Mouse (Mus musculus): ENCODE results near the gene Lypd3.
A peak's percentile ranks its signal among the peaks of the same experiment; 100 is the strongest.

The Lypd3 gene

DNA sequence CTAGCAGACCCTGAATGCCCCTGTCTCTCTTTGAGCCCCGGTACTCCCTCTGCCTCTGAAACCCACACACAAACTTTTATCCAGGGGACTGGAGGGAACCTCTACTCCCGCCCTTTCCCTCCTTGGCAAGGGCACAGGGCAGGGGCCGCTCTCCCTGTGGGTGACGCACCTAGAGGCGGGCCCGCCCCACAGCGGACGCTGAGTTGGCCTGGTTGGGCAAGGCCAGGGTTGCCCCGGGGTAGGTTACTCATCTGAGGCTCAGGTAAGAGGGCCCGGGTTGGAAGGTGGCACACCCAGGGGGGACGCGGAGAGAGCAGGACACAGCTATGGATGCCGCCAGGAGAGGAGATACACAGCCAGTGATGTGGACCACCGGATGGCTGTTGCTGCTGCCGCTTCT, at the start of gene Lypd3:
Gene Lypd3 (plus strand): TSS at position 287 of the 400 bp plus-strand sequence.
- no peak for DNase-seq (ENCODE audit: extremely low spot score, low read depth, low spot score)

DNA sequence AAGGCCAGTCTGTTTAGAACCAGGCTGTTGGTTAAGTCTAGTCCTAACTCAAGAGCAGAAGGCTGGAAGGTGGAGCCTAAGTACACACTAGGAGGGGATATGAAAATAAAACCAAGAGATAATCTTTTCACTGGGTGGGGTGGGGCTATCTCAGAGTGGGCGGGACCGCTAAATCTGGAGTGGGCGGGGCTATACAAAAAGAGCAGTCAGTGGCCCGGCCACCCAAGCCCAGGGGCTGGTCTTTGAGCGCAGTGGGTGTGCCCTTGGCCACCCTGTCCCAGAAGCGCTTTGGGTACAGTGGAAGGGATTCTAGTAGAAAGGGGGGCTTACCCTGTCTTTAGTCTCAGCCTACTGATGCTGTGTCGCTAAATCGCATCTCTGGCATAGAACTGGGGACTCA, 49.5 kb upstream of the Lypd3 start:
- DNase-seq (ENCODE audit: extremely low spot score, low read depth, low spot score) = no peak

DNA sequence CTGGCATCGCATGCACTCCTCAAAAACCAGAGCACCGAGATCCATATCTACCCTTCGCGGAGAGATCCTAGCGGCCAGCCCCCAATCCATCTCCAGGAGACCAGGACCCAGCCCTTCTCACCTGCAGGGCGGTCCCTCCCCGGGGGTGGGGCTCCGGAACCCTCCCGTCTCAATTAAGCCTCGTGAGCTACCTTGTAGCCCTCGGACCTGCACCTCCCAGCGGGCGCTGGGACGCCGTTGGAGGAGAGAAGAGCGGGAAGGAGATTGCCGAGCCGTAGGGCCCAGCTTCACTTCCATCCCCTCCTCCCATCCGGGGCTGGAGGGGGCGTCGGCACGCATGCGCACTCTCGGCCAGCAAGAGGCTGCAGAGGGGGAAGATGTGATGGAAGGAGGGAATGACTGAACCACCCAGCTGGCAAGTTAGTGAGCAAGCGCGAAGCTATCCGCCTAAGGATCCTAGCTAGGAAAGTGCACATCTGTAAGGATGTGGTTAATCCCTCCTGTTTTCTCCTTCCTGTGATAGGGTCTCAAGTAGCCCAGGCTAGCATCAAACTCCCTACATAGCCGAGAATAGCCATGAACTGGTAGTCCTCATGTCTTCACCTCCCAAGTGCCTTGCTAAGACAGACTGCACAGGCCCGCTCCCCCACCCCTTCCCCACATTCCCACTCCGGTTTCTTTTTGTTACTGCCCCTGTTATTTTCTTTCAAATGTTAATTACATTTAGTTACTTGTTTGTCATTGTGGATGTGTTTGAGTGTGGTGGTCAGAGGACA, 48.8 kb upstream of the Lypd3 start, which contains the start of the genes Ethe1 and Zfp575:
Gene Ethe1 (plus strand): TSS at position 214 of the 776 bp plus-strand sequence.
Gene Zfp575 (minus strand): TSS at position 312 of the 776 bp plus-strand sequence.
- DNase-seq (ENCODE audit: extremely low spot score, low read depth, low spot score) = no peak

DNA sequence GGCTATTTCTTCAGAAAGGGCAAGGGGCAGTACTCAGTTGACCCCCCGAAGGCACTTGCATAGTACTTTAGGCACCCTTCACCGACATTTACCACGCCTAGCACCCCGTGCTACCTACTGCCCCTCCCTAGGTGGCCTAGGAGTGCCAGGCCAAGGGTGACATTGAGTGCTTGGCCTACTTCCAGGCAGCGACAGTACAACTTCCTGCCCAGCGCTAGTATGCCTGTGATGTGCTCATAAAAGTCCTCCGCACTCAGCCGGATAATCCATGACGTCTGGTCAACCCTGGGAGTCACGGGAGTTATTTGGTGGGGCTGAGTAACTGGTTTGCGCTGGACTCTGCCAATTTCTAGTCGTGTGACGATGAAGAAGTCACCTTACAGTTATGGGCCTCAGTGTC, 48.0 kb upstream of the Lypd3 start:
- DNase-seq (ENCODE audit: extremely low spot score, low read depth, low spot score) = no peak

DNA sequence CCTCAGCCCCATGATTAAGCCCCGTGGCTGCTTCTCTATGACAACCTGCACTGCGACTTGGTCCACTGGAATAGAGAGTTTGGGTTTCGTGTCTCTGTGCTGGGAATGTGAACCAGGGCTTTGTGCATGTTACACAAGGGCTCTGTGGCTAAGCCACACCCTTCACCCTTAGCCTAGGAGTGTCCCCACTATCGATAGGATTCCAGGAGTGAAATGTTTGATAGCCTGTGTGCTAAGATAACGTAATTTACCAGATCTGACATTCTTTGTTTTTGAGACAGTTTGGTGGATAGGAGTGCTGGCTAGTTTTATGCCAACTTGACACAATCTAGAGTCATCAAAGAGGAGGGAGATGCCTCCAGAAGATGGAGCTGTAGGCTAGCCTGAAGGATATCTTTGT, 44.6 kb upstream of the Lypd3 start:
- no peak for DNase-seq (ENCODE audit: extremely low spot score, low read depth, low spot score)

DNA sequence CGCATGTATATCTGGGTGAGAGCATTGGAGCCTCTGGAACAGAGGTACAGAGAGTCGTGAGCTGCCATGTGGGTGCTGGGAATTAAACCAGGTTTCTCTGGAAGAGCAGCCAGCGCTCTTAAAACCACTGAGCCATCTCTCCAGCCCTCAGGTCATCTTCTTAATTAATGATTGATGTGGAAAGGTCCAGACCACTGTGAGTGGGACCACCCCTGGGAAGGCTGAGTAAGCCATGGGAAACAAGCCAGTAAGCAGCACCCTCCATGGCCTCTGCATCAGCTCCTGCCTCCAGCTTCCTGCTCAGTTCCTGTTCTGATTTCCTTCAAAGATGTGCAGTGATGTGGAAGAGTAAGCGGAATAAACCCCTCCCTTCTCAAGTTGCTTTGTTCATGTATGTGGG, 44.2 kb upstream of the Lypd3 start:
- no peak for DNase-seq (ENCODE audit: extremely low spot score, low read depth, low spot score)

DNA sequence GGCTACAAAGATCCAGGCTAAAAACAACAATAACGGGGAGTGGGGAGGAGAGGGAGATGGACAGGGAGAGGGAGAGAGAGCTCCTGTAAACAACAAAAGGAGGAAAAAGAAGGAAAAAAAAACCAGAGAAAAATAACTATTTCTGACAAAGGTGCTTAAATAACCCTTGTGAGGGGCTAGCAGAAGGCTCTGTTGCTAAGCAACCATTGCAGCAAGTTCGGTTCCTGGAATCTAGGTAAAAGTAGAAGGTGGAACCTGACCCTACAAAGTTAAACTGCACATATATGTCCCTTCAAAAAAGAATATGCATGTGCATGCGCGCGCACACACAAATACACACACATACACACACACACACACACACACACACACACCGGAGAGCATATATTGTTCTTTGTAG, 43.6 kb upstream of the Lypd3 start:
- no peak for DNase-seq (ENCODE audit: extremely low spot score, low read depth, low spot score)

DNA sequence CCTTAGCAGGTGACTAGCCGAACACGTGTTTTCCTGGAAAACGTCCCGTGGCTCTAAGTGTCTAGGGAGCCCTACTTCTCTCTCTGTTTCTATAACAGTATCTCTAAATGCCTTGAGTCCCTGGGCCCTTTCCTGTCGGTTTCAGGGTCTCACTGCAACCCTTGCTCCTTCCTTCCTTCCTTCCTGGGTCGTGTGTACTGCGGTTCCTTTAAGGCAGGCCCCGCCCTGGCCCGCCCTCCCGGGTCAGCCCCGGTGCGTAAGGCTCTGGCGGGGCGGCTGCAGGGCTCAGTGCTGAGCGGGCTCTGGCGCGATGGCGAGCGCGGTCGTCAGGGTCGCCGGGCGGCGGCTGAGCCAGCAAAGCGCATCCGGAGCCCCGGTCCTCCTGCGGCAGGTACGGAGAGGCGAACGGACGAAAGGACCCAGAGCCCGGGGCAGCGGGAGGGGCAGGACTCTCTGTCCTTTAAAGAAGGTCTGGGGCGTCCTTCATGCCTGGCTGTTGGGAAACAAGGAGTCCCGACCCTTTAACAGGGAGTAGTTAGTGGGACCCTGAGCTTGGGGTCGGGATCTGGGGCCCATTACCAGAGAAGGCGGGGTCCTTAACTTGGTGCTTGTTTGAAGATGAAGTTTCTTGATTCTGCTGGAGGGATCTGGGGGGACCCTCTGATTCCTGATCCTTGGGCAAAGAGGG, 42.6 kb upstream of the Lypd3 start:
- DNase-seq (ENCODE audit: extremely low spot score, low read depth, low spot score) = no peak

DNA sequence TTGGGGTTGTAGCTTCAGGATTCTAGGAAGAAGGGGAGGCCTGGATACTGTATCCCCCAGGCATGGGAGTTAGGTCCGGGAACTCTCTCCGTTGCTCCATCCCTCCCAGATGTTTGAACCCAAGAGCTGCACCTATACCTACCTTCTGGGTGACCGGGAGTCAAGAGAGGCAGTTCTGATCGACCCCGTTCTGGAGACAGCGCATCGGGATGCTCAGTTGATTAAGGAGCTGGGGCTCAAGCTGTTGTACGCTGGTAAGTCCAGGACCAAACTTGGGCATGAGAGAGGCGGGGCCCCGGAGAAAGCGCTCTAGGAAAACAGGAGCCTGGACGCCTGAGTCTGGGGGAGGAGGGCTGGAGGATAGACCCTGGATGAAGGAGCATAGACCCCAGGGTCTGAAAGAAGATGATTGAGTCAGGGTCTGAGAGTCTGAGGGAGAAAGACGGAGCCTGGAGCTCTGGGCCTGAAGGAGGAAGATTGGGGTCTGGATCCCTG, 42.0 kb upstream of the Lypd3 start:
- no peak for DNase-seq (ENCODE audit: extremely low spot score, low read depth, low spot score)

DNA sequence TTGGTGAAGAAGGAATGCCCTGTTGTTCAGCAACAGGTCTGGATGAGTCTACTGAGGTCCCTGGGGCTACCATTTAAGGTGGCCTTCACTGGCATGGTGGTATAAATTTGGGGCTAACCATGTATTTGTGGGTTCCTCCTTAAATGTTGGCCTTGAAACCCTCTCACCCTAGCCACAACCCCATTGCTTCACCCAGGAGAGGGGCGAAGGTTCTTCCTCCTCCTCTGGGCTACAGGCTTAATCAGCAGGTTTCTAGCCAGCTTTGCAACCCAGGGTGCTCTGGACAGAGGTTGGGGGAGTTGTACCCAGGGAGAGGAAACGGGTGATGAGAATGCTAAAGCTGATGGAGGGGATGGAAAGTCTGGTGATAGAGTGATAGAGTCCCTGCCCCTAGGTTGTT, 40.9 kb upstream of the Lypd3 start:
- DNase-seq (ENCODE audit: extremely low spot score, low read depth, low spot score) = no peak

DNA sequence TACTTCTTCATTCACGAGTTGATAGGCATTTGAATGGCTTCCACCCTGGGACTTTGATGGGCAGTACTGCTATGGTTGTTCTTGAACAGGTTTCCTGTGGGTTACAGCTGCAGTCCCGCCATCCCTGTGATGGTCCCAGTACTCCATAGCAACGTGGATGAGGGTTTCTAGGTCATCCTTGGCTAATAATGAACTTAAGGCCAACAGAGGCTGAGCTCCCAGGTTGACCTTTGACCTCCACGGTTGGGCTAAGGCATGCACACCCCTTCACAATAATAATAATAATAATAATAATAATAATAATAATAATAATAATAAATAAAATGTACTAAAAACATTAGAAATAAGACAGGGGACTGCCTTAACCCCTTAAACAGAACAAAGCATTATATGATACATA, 38.2 kb upstream of the Lypd3 start:
- no peak for DNase-seq (ENCODE audit: extremely low spot score, low read depth, low spot score)

DNA sequence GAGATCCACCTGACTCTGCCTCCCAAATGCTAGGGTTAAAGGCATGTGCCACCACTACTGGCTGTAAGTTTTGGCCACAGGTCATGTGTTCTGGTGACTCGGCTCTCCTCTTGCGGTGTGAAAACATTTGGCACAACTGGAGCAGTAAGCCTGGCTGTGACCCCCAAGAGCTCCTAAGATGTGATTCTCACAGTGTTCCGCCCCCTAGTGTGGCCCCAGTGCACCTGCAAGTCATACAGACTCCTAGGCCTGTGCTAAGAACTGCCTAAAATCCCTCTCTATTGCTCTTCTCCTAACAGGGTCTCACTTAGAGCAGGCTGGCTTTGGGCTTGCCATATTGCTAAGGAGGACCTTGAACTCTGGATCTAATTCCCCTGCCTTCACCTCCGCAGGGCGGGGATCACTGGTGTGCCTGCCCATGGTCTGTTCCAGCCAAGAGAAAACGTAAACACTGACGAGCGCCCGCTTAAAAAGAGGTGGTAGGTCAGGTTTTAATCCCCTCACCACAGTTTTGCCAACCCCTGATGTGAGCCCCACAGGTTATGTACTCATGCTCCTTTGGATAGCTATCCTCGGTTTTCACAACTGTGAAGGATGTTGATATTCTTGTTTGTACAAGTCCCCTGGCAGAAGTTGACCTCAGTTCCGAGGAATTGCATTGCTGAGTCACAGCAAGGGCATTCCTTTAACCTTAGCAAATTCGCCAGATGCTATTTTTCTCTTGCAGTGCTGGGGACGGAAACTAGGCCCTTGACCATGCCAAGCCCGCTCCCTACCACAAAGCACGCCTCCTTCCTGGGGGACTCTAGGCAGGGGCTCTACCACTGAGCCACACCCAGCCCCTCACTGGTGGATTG, 36.9 kb upstream of the Lypd3 start:
- no peak for DNase-seq (ENCODE audit: extremely low spot score, low read depth, low spot score)

DNA sequence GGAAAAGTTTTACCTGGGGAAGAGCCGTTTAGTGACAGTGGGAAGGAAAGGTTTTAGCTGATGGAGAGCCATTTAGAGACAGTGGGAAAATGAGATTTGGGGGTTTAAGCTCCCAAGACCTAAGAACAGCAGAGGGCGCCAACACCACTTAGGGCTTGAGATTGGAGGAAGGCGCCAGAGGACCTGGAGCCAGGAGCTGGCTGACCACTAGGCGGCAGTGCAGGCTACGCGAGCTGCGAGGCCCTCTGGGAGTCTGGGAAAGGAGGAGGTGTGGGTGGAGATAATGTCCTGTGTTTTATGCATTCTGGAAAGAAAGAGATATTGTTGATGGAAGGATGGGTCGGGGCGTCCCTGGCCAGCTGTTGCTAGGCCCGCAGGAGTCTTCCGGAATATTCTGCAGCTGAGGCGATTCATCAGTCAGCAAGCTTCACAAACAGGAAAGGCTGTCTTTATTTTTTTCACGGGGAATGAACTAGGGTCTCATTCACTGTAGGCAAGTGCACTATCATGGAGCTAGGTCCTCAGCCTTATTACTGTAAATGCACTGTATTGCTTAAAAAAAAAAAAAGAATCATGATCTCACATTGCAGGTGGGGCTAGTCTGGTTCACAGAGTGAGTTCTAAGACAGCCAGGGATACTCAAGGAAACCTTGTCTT, 35.3 kb upstream of the Lypd3 start:
- DNase-seq (ENCODE audit: extremely low spot score, low read depth, low spot score) = peak; percentile 86

DNA sequence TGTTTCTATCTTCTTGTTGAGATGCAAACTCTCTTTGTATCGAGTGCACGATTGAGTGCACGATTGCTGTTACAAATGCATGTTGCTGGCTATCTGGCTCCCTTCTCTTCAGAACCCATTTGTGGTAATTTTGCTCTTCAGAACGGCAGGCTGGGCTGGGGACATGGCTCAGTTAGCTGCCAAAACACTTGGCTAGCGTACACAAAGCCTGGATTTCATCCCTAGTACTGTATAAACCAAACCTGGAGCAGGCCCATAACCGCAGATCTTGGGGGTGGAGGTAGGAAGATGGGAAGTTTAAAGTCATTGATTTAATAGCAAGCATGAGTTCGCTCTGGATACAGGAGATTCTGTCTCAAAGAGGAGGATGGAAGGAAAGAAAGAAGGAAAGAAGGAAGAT, 30.8 kb upstream of the Lypd3 start:
- DNase-seq (ENCODE audit: extremely low spot score, low read depth, low spot score) = no peak

DNA sequence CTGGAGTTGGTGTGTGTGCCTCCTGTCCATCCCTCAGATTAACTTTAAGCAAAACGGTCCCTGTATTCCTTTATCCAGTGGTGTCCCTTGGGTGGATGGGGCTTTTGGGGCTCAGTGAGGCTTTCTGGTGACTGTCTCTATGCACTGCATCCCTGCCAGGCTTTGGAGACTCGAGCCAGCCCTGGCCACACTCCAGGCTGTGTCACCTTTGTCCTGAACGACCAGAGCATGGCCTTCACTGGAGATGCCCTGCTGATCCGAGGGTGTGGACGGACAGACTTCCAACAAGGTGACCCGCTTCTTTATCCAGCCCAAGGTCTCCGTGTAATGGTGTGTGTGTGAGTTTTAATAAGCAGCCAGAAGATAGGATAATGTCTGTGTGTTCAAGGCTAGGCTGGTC, 30.3 kb upstream of the Lypd3 start:
- no peak for DNase-seq (ENCODE audit: extremely low spot score, low read depth, low spot score)

DNA sequence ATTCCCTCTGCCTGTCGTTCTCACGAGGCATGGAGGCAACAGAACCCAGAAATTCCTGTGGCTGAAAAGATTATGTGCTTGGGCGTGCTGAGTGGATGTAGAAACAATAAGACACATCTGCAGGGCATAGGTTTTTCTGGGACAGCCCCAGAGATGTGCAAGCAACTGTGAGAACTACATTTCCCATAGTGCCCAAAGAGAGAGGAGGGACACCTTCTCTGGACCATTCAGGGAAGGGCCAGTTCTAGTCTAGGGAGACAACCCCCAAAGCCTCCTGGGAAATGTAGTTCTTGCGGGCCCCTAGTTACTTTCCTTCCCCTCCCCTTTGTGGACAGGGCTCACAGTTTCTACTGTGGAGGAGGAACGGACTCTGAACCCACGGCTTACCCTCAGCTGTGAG, 28.3 kb upstream of the Lypd3 start:
- no peak for DNase-seq (ENCODE audit: extremely low spot score, low read depth, low spot score)

DNA sequence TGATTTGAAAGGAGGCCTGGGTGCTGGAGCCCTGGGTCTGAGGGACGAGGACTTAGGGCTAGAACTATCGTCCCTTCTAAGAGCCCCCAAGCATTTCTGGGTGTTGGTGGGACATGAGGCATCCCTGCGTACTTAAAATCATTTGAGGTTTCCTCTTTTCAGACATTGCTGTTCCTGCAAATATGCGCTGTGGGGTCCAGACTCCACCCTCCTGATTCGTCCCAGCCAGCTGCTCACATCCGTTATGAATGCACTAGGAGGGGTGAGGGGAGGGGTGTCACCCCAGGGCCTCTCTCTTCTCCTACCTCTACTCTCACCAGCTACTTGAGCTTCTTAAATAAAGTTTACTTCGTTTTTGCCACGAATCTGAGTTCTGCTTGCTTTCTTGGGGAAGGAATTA, 27.8 kb upstream of the Lypd3 start:
- DNase-seq (ENCODE audit: extremely low spot score, low read depth, low spot score) = no peak

DNA sequence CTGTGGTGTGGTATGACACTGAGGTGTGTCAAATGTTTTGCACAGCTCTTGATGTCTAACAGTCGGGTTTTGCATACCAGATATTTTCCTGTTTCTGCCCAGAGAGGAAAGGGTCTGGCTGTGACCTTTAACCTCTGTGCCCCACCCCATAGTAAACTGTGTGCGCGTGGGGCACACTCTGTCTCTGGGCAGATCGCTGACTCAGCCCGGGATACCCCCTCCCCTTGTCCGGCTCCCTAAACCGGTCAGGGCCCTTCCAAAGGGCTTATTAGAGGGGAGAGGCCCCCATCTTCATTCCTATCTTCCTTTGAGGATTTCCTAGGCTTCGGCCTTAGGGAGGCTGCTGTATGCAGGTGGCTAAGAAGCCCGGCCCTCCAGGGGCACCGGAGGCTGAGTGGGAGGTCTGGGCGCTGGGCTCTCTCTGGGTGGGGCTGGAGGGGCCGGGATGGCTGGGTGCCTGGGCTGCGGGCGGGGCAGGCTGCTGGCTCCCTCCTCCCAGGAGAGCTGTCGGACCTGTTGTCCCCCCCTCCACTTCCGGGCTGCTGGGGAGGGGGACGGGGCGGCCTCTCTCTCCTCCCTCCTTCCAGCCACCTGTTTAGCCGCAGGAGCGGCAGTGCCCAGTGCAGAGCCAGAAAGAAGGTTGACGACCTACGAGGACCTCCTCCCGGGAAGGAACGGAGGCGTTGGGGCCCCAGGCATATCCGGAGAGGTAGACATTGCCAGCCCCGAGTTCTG, 26.0 kb upstream of the Lypd3 start, which contains the start of gene Phldb3:
Gene Phldb3 (plus strand): TSS at position 620 of the 735 bp plus-strand sequence.
- DNase-seq (ENCODE audit: extremely low spot score, low read depth, low spot score) = no peak

DNA sequence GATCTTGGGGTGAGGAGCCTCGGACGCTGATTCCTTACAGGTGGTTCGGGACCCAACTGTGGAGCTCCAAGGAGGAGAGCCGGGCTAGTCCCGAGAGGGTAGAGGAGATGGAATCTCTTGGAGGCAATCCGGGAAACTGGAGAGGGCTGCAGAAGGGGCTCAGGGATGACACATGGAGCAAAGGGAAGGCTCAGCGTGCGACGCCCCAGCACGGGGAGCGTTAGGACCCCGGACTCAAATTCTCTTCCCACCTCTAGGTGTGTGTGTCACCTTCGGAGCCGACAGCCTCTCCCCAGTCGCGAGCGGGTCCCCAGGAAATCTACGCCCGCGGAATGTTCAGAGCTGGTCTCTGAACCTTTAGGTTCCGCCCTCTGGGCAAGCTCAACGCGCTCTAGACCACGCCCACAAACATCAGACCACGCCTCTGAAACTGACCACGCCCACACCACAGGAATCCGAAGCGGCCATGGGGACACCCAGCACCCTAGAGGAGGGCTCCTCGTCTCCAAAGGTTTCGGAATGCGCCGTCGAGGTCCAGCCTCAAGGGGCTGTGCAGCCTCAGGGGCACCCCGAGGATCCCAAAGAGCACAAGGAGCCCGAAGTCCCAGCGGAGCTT, 25.4 kb upstream of the Lypd3 start:
- DNase-seq (ENCODE audit: extremely low spot score, low read depth, low spot score) = no peak

DNA sequence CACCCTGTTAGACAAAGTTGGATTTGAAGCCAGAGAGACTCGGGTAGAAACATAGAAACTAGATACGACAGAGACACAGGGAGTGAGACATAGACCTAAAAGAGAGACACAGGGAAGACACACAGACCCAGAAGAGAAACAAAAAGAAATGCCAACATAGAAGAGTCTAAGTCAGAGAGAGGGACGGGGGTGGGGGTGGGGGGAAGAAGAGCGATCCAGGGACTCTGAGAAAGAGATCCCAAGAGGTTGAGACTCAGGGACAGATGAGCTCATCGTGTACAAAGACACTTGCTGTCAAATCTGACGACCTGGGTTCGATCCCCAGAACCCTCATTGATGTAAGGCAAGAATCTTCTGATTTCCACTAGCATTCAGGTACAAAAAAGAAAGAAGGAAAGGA, 24.6 kb upstream of the Lypd3 start:
- DNase-seq (ENCODE audit: extremely low spot score, low read depth, low spot score) = no peak
